Mouse (Mus musculus) midbrain, embryonic 16.5 days (tissue): Measurements from ENCODE around the gene Hpcal1. TPM values are rescaled to one million over a fixed set of nuclear protein-coding genes. Genes with fewer than 3 reads are reported as not detected.

Experiments
- ATAC-seq: fragments of 200-750 bp; cut with Nextera tagmentation; 2 replicates; pipeline ENCODE4 v1.8.0; 2017; ENCODE audit warnings: moderate TSS enrichment
- H3K27ac ChIP-seq: fragments of 300-500 bp; sonication (generic); 2 replicates; pipeline ENCODE4 v1.5.1; 2014; ENCODE audit warnings: mild to moderate bottlenecking, low read length, mixed read lengths
- H3K27me3 ChIP-seq: fragments of 300-500 bp; sonication (generic); 2 replicates; pipeline ENCODE4 v1.6.1; 2014; ENCODE audit warnings: low read depth, low read length, mixed read lengths; ENCODE audit not compliant: control insufficient read depth, insufficient read depth
- H3K36me3 ChIP-seq: fragments of 300-500 bp; sonication (generic); 2 replicates; pipeline ENCODE4 v1.6.1; 2014; ENCODE audit warnings: mild to moderate bottlenecking, low read length, moderate library complexity, mixed read lengths; ENCODE audit not compliant: control insufficient read depth, insufficient read depth
- H3K4me1 ChIP-seq: fragments of 300-500 bp; sonication (generic); 2 replicates; pipeline ENCODE4 v1.6.1; 2014; ENCODE audit warnings: mild to moderate bottlenecking, low read length, mixed read lengths; ENCODE audit not compliant: control insufficient read depth, insufficient read depth
- H3K4me2 ChIP-seq: fragments of 300-500 bp; sonication (generic); 2 replicates; pipeline ENCODE4 v1.6.1; 2014; ENCODE audit warnings: mild to moderate bottlenecking, low read length, mixed read lengths
- H3K4me3 ChIP-seq: fragments of 300-500 bp; sonication (generic); 2 replicates; pipeline ENCODE4 v1.5.1; 2014; ENCODE audit warnings: low read depth, mild to moderate bottlenecking, low read length, moderate library complexity, mixed read lengths
- H3K9ac ChIP-seq: fragments of 300-500 bp; sonication (generic); 2 replicates; pipeline ENCODE4 v1.6.1; 2014; ENCODE audit warnings: low read depth, low read length, mixed read lengths
- H3K9me3 ChIP-seq: fragments of 300-500 bp; sonication (generic); replicated peaks from 2 replicates; pipeline ENCODE4 v1.6.1; 2014; ENCODE audit warnings: mild to moderate bottlenecking, low read length, mixed read lengths; ENCODE audit not compliant: control insufficient read depth, poor library complexity, severe bottlenecking
- WGBS: fragments of 180-500 bp; shearing (Covaris S2); extraction: QIAGEN DNeasy Blood & Tissue Kit; methylation state at CpG from one replicate; pipeline ENCODE4 v1.1.7; 2014; 5-methylcytosine and 5-hydroxymethylcytosine counted together
- polyA plus RNA-seq: library from polyadenylated mRNA; unstranded; fragments of >200 nt; fragmentation: Nextera tagmentation; extraction: Ambion mirVana; gene quantifications from 2 replicates; pipeline ENCODE4 v1.2.1, GENCODE M21; 2015

Hpcal1 gene
- polyA plus RNA-seq, 1 experiment from 2014 or later: 107 TPM

DNA sequence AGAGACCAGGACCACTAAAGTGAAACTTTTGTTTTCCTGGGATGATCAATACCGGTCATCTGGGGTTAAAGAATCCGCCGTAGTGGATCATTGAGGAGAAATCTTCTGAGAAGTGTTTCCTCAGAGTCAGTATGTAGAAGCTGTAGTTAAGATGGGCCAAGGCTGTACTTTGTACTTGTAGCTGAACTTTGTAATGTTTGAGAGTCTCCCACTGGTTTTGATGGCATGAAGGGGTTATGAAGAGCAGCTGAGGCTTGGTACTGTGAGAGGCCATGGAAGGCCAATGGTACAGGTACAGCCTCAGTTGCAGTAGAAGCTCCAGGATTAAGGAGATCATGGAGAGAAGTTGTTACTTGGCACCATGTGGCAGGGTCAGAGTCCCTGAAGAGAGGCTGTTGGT is 13.2 kb downstream of the Hpcal1 start:
- ATAC-seq: no peak
- no peaks in the 10 kb centered on the region for H3K27me3 ChIP-seq
- WGBS: 95% methylated on average over 3 of the region's 3 CpGs
- no peaks in the 10 kb centered on the region for H3K36me3 ChIP-seq
- no peak overlapping the region for H3K4me3 ChIP-seq
- H3K9me3 ChIP-seq: no peaks in the 10 kb centered on the region
- no peak overlapping the region for H3K9ac ChIP-seq
- no peak overlapping the region for H3K4me2 ChIP-seq
- H3K27ac ChIP-seq: no peak overlapping the region
- peaks cover 18% of the 10 kb centered on the region for H3K4me1 ChIP-seq

DNA sequence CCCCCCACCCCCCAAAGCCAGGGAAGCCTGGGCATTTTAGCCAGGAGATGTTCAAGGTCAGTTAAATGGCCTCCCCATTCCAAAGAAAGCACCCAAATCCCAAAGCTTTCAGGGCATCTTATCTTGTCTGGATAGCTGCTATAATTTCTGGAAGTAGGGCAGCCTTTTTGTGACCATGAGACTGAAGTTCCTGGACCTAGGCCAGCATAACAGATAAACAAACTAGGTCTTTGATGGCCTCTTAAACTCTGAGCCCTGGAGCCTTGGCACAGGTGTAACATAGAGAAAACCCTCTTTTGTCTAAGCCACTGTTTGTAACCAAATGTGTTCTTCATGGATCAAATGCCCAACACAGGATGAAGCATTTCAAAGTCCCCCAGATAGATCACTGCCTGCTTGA is 16.8 kb downstream of the Hpcal1 start:
- no peak overlapping the region for H3K27ac ChIP-seq
- H3K9me3 ChIP-seq: no peaks in the 10 kb centered on the region
- H3K27me3 ChIP-seq: no peaks in the 10 kb centered on the region
- H3K36me3 ChIP-seq: no peaks in the 10 kb centered on the region
- ATAC-seq: no peak
- H3K4me1 ChIP-seq: peaks cover 6% of the 10 kb centered on the region
- no peak overlapping the region for H3K9ac ChIP-seq
- H3K4me2 ChIP-seq: no peak overlapping the region
- H3K4me3 ChIP-seq: no peak overlapping the region

DNA sequence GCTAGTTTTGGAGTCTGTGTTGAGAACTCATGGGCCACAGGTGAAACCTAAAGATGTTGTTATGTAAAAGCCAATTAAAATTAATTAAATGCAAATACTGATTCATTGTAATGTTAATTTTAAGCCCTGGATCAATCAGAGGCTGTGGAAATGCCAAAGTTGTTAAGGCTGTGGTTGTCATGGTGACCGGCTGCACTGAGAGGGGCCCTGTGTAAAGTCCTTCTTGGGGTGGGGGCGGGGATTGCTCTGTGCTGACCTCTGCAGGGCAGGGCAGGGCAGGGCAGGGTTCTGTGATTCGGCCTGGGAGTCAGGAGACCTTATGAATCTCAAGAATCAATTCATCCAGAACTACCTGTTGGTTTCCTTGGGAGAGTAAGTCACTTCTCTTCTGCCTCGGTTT is 18.8 kb downstream of the Hpcal1 start:
- 10% methylated on average over 3 of the region's 4 CpGs for WGBS
- Histone ChIP-seq H3K9me3 (no peaks in the 10 kb centered on the region), H3K27ac (no peak overlapping the region), H3K36me3 (no peaks in the 10 kb centered on the region), H3K4me3 (no peak overlapping the region), H3K27me3 (no peaks in the 10 kb centered on the region), H3K4me2 (no peak overlapping the region), H3K9ac (no peak overlapping the region), H3K4me1 (peaks cover 6% of the 10 kb centered on the region)
- peak; percentile 43; the same call in 1 of the 2 replicates for ATAC-seq

DNA sequence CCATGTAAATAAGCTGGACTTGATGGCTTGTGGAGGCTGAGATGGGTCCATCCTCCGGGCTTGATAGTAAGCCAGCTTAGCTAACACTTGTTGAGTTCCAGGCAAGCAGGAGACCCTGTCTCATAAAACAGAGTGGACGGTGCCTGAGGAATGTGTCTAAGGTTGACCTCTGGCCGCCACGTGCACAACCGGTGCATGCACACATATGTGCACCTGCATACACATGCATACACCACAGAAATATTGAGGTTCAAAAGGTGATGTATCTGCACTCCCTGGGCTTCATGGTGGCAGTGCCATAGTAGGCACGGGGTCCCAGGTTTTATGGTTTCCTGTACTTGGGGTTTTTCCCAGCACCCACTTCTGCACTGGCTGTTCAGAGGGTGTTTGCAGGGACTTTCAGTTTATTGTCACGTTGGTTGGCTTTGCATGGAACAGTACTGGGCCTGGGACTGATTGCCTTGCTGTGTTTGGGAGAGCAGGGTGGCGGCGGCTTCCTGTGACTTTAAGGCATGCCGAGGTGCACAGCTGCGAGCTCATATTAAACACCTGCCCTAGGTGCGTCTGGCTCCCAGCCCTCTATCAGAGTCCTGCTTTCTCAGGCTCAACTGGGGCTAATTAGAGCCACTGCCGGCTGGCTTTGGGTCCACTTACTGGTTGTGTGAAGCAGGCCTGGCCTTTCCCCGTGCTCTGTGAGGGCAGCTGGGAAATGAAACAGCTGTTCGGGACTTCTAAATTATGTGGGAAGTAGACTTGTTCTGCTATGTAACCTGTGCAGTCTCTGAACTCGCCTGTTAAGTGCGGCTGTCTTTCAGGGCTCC is 19.5 kb downstream of the Hpcal1 start:
- ATAC-seq: peak; percentile 19; the same call in 1 of the 2 replicates
- Histone ChIP-seq H3K4me1 (peaks cover 6% of the 10 kb centered on the region), H3K4me3 (no peak overlapping the region), H3K4me2 (no peak overlapping the region), H3K36me3 (no peaks in the 10 kb centered on the region), H3K27ac (0 out of 2 replicates have a peak overlapping the region, but pooled peaks have one; percentile 22), H3K9me3 (no peaks in the 10 kb centered on the region), H3K9ac (no peak overlapping the region), H3K27me3 (no peaks in the 10 kb centered on the region)
- WGBS: 75% methylated on average over 17 of the region's 17 CpGs

DNA sequence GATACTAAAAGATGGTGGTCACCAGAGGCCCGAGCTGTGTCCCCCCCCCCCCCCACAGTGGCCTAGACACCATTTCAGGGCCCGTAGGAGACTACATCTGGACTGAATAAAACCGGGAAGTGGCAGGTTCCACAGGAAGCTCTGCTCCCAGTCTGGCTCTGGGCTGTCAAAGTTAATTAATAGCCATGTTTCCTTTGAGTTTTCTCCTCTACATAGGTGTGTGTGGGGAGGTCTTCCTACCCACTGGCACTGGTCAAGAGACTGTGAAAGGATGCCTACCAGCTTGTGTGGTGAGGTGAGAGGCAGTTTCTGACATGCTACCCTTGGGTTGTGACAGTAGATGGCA is 20.1 kb downstream of the Hpcal1 start:
- H3K27me3 ChIP-seq: no peaks in the 10 kb centered on the region
- H3K9me3 ChIP-seq: no peaks in the 10 kb centered on the region
- peaks cover 6% of the 10 kb centered on the region for H3K4me1 ChIP-seq
- H3K4me3 ChIP-seq: no peak overlapping the region
- no peaks in the 10 kb centered on the region for H3K36me3 ChIP-seq
- no peak overlapping the region for H3K9ac ChIP-seq
- H3K27ac ChIP-seq: no peak overlapping the region
- WGBS: 58% methylated on average over 3 of the region's 3 CpGs
- 0 out of 2 replicates have a peak, but pooled peaks have one; percentile 11 for ATAC-seq
- no peak overlapping the region for H3K4me2 ChIP-seq

DNA sequence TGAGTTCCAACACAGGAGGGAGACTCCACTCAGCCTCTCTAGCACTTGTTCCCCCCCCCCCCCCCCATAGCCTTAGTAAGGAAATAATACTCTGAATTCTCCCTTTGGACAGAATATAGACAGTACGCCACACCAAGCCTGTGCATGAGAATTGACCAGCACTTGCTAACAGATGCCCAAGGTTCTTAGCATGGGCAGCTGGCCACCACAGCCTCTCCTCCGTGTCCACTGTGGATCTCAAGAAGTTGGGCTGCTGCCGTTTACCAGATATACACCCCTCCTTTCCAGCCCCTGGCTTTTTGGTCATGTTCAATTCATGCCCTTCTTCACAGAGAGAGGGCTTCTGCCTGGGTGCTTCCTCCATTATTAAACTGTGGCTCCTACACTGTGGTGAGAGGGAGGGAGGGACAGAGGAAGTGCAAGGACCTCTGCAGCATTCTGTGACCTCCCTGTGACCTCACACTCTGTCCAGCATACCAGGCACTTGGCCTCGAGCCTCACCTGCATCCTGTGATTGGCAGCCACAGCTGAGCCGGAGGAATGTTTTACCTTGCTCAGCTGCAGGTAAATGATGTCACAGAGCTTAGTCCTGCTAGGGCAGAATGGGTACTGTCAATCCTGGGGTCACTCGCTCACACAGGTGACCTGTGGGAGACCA is 21.2 kb downstream of the Hpcal1 start:
- no peak overlapping the region for H3K4me2 ChIP-seq
- no peak for ATAC-seq
- H3K27ac ChIP-seq: no peak overlapping the region
- H3K9ac ChIP-seq: no peak overlapping the region
- H3K27me3 ChIP-seq: no peaks in the 10 kb centered on the region
- no peaks in the 10 kb centered on the region for H3K36me3 ChIP-seq
- WGBS: 86% methylated on average over 6 of the region's 6 CpGs
- H3K4me1 ChIP-seq: peaks cover 6% of the 10 kb centered on the region
- no peaks in the 10 kb centered on the region for H3K9me3 ChIP-seq
- no peak overlapping the region for H3K4me3 ChIP-seq

DNA sequence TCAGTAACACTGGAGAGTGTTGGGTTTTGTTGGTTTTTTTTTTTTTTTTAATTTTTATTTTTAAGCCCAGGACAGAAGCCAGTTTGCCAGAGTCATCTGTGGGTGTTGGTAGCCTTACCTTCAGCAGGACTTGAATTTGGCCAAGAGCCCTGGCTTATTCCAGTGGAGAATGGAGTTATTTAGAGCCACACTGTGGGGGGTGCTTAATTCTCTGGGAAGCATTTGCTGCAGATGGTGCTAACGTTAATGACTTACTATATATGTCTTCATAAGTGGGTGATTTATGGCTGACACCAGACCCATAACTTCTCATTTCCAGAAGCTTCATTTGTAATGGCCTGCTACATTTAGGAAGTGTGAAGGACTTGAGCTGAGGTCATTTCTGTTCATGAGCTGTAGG is 21.9 kb downstream of the Hpcal1 start:
- no peak overlapping the region for H3K4me2 ChIP-seq
- no peak overlapping the region for H3K4me3 ChIP-seq
- no peak for ATAC-seq
- H3K4me1 ChIP-seq: peaks cover 6% of the 10 kb centered on the region
- no peak overlapping the region for H3K27ac ChIP-seq
- no peak overlapping the region for H3K9ac ChIP-seq
- H3K9me3 ChIP-seq: no peaks in the 10 kb centered on the region
- WGBS: 51% methylated on average over 1 of the region's 1 CpGs
- H3K27me3 ChIP-seq: no peaks in the 10 kb centered on the region
- no peaks in the 10 kb centered on the region for H3K36me3 ChIP-seq

DNA sequence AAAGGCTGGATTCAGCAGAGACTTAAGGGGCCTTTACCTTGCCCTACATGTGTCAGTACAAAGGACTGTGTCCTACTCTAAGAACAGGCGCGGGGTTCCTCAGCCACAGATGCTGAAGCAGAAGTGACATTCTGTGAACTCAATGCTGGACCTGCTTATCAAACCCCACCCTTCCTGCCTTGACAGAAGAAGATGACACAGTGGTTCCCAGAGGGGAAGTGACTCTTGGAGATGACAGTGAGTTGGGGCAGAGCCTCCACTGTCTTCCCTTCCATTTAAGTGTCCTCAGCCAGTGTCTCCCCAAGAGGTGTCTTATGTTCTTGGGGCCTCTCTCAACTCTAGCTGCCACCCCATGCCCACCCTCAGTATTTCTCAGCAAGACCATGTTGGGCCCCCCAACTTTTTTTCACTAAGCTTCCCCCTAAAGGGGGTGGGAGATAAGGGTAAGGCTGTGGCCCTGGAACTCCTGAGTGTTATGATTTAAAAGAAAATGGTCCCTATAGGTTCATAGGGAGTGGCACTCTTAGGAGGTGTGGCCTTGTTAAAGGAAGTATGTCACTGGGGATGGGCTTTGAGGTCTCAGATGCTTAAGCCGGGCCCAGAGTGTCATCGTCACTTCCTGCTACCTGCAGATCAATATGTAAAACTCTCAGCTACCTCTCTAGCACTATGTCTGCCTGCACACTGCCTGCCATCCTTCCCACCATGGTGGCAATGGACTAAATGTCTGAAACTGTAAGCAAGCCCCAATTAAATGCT is 25.2 kb downstream of the Hpcal1 start:
- no peak overlapping the region for H3K9ac ChIP-seq
- 94% methylated on average over 4 of the region's 4 CpGs for WGBS
- no peak for ATAC-seq

DNA sequence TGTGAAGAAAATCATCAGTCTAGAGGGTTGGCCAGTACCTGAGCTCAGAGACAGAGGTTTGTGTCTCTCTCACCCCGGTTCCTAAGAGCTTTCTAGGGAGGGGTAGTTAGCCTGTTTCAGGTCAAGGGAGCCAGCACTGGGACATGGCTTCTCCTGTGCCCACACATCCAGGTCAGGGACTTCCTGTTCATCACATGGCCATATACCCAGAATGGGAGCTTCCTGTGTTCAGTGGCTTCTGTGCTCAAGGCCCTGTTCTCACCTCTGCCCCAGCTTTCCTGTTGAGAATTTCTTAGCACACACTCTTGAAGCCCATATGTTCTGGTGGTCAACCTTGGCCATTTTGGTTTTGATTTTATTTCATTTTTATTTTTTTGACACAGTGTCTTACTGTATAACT is 26.6 kb downstream of the Hpcal1 start:
- no peaks in the 10 kb centered on the region for H3K27me3 ChIP-seq
- ATAC-seq: no peak
- H3K27ac ChIP-seq: no peak overlapping the region
- no peak overlapping the region for H3K4me2 ChIP-seq
- no peaks in the 10 kb centered on the region for H3K9me3 ChIP-seq
- 93% methylated on average over 1 of the region's 1 CpGs for WGBS
- no peaks in the 10 kb centered on the region for H3K4me1 ChIP-seq
- no peak overlapping the region for H3K4me3 ChIP-seq
- no peak overlapping the region for H3K9ac ChIP-seq
- no peaks in the 10 kb centered on the region for H3K36me3 ChIP-seq

More for the DNA sequence above, 25.2 kb downstream of the Hpcal1 start:
- no peaks in the 10 kb centered on the region for H3K9me3 ChIP-seq
- H3K36me3 ChIP-seq: no peaks in the 10 kb centered on the region
- no peaks in the 10 kb centered on the region for H3K4me1 ChIP-seq
- no peaks in the 10 kb centered on the region for H3K27me3 ChIP-seq
- H3K27ac ChIP-seq: no peak overlapping the region
- no peak overlapping the region for H3K4me2 ChIP-seq
- H3K4me3 ChIP-seq: no peak overlapping the region
